In genomic region chr4:28837669-28838068, GRCm38 (mm10) we compare ENCODE assay signal across 32 mouse cellular contexts.
"Had no signal": no experiment of that assay in that cellular context is flagged by ENCODE, and none has a peak within 500 bp of the region (broad histone marks: within the 10 kb centered on the region; RNA-seq: fewer than 3 reads in every experiment).

No protein-coding gene starts in this region.

- H3K36me3 ChIP-seq: limb, embryonic 10.5 days; limb, embryonic 12.5 days; limb, embryonic 13.5 days; limb, embryonic 15.5 days; liver, embryonic 12.5 days; liver, embryonic 13.5 days; liver, embryonic 15.5 days; lung, embryonic 15.5 days; midbrain, embryonic 10.5 days; midbrain, embryonic 12.5 days; midbrain, embryonic 13.5 days; midbrain, embryonic 15.5 days had no signal

- DNase-seq: left cerebral cortex, postnatal 4 days; liver; liver, embryonic 13.5 days; liver, postnatal 0 days; lung, adult 18-20 months; lung, adult 2 months; lung, embryonic 14.5 days; lung, postnatal 10 days; lung, postnatal 14 days; lung, postnatal 36 days; lung, postnatal 4 days; midbrain, embryonic 14.5 days had no signal

- H3K27ac ChIP-seq: left cerebral cortex, adult 2 months; limb, embryonic 10.5 days; limb, embryonic 12.5 days; limb, embryonic 13.5 days; limb, embryonic 15.5 days; liver, embryonic 12.5 days; liver, embryonic 13.5 days; liver, embryonic 14.5 days; liver, embryonic 15.5 days; lung, embryonic 15.5 days; macrophage; midbrain, embryonic 10.5 days; midbrain, embryonic 12.5 days; midbrain, embryonic 13.5 days; midbrain, embryonic 15.5 days had no signal

- H3K27me3 ChIP-seq: limb, embryonic 12.5 days; limb, embryonic 13.5 days; limb, embryonic 15.5 days; liver, embryonic 12.5 days; liver, embryonic 13.5 days; liver, embryonic 15.5 days; lung, embryonic 15.5 days; megakaryocyte, embryonic 14.5 days; midbrain, embryonic 12.5 days; midbrain, embryonic 13.5 days; midbrain, embryonic 15.5 days had no signal

- H3K9ac ChIP-seq: limb, embryonic 12.5 days; limb, embryonic 13.5 days; limb, embryonic 15.5 days; liver, embryonic 12.5 days; liver, embryonic 13.5 days; liver, embryonic 14.5 days; liver, embryonic 15.5 days; liver, postnatal 0 days; lung, embryonic 14.5 days; lung, embryonic 15.5 days; midbrain, embryonic 12.5 days; midbrain, embryonic 13.5 days; midbrain, embryonic 15.5 days had no signal

- ATAC-seq: liver, embryonic 12.5 days; liver, postnatal 0 days; lung, postnatal 0 days; midbrain, embryonic 13.5 days; midbrain, embryonic 15.5 days; midbrain, embryonic 16.5 days had no signal

- H3K4me3 ChIP-seq: left cerebral cortex, adult 2 months; limb, embryonic 10.5 days; limb, embryonic 12.5 days; limb, embryonic 13.5 days; limb, embryonic 15.5 days; liver, embryonic 12.5 days; liver, embryonic 13.5 days; liver, embryonic 15.5 days; lung, embryonic 15.5 days; megakaryocyte, embryonic 14.5 days; midbrain, embryonic 10.5 days; midbrain, embryonic 12.5 days; midbrain, embryonic 13.5 days; midbrain, embryonic 15.5 days; myocyte had no signal

- H3K9me3 ChIP-seq: limb, embryonic 10.5 days; limb, embryonic 12.5 days; limb, embryonic 13.5 days; limb, embryonic 15.5 days; liver, embryonic 12.5 days; liver, embryonic 13.5 days; liver, embryonic 15.5 days; lung, embryonic 15.5 days; megakaryocyte, embryonic 14.5 days; midbrain, embryonic 10.5 days; midbrain, embryonic 12.5 days; midbrain, embryonic 13.5 days; midbrain, embryonic 15.5 days had no signal

- H3K4me2 ChIP-seq: limb, embryonic 12.5 days; limb, embryonic 13.5 days; limb, embryonic 15.5 days; liver, embryonic 11.5 days; liver, embryonic 12.5 days; liver, embryonic 13.5 days; liver, embryonic 15.5 days; lung, embryonic 14.5 days; lung, embryonic 15.5 days; midbrain, embryonic 11.5 days; midbrain, embryonic 12.5 days; midbrain, embryonic 13.5 days; midbrain, embryonic 15.5 days had no signal

- H3K4me1 ChIP-seq: limb, embryonic 12.5 days; limb, embryonic 13.5 days; limb, embryonic 15.5 days; liver, embryonic 12.5 days; liver, embryonic 13.5 days; liver, embryonic 15.5 days; megakaryocyte, embryonic 14.5 days; midbrain, embryonic 10.5 days; midbrain, embryonic 12.5 days had no signal
